Mouse (Mus musculus) liver, postnatal 0 days (tissue): ENCODE data around the gene Tmem86b. TPM values are rescaled to one million over a fixed set of nuclear protein-coding genes. Genes with fewer than 3 reads are reported as not detected.
"Not testable (repeated sequence)": the region's sequence is repeated elsewhere in the genome, so short reads cannot be mapped to it uniquely, and the experiment has no call there.

Source experiments
- ATAC-seq: fragments of 200-750 bp; cut with Nextera tagmentation; 2 replicates; pipeline ENCODE4 v1.8.0; 2017; ENCODE audit warnings: mild to moderate bottlenecking, moderate library complexity
- DNase-seq: peaks from one replicate; pipeline ENCODE4 v3.0.0-alpha.2; 2016
- H3K27ac ChIP-seq: fragments of 300-500 bp; sonication (generic); 2 replicates; pipeline ENCODE4 v1.5.1; 2014; ENCODE audit warnings: antibody characterized with exemption, moderate library complexity, mild to moderate bottlenecking, low read depth
- H3K27me3 ChIP-seq: fragments of 300-500 bp; sonication (generic); 2 replicates; pipeline ENCODE4 v1.6.1; 2014; ENCODE audit warnings: low read length, control low read depth, mixed read lengths; ENCODE audit not compliant: insufficient read depth
- H3K36me3 ChIP-seq: fragments of 300-500 bp; sonication (generic); replicated peaks from 2 replicates; pipeline ENCODE4 v1.6.1; 2014; ENCODE audit warnings: mild to moderate bottlenecking, control low read depth, low read length, moderate library complexity, mixed read lengths; ENCODE audit not compliant: insufficient read depth
- H3K4me1 ChIP-seq: fragments of 300-500 bp; sonication (generic); 2 replicates; pipeline ENCODE4 v1.6.1; 2014; ENCODE audit warnings: antibody characterized with exemption, mild to moderate bottlenecking, control low read depth; ENCODE audit not compliant: insufficient read depth
- H3K4me2 ChIP-seq: fragments of 300-500 bp; sonication (generic); 2 replicates; pipeline ENCODE4 v1.6.1; 2014; ENCODE audit warnings: low read depth, mild to moderate bottlenecking, low read length, moderate library complexity, mixed read lengths
- H3K4me3 ChIP-seq: fragments of 300-500 bp; sonication (generic); 2 replicates; pipeline ENCODE4 v1.5.1; 2014; ENCODE audit warnings: low read depth, low read length
- H3K9ac ChIP-seq: fragments of 300-500 bp; sonication (generic); replicated peaks from 2 replicates; pipeline ENCODE4 v1.6.1; 2014; ENCODE audit warnings: mild to moderate bottlenecking, moderate library complexity
- H3K9me3 ChIP-seq: fragments of 300-500 bp; sonication (generic); 2 replicates; pipeline ENCODE4 v1.6.1; 2016; ENCODE audit warnings: mild to moderate bottlenecking, control low read depth, low read length, mixed read lengths
- CTCF ChIP-seq: sonication (generic); IDR thresholded peaks from 2 replicates; pipeline ENCODE4 v1.5.1; 2016; ENCODE audit warnings: antibody characterized with exemption, low read depth
- EP300 ChIP-seq: IDR thresholded peaks from 2 replicates; pipeline ENCODE4 v1.6.1; 2016; ENCODE audit warnings: antibody characterized with exemption, low read depth, mild to moderate bottlenecking
- whole genome bisulfite sequencing: fragments of 180-500 bp; shearing (Covaris S2); extraction: QIAGEN DNeasy Blood & Tissue Kit; methylation state at CpG from one replicate; pipeline ENCODE4 v1.1.7; 2014; ENCODE audit not compliant: insufficient replicate concordance; 5-methylcytosine and 5-hydroxymethylcytosine counted together
- polyA plus RNA-seq: library from polyadenylated mRNA; unstranded; fragments of >200 nt; fragmentation: Nextera tagmentation; extraction: Ambion mirVana; gene quantifications from 2 replicates; pipeline ENCODE4 v1.2.1, GENCODE M21; 2015

Tmem86b gene
- polyA plus RNA-seq, 1 experiment from 2014 or later = 35.4 TPM

GRCm38 (mm10) chr7:4612386-4612785 is 18.8 kb downstream of the Tmem86b start:
- ATAC-seq = no peak
- Histone ChIP-seq H3K27me3 (no peaks in the 10 kb centered on the region), H3K4me1 (no peaks in the 10 kb centered on the region), H3K4me3 (no peak overlapping the region), H3K4me2 (no peak overlapping the region), H3K9me3 (no peaks in the 10 kb centered on the region), H3K9ac (no peak overlapping the region), H3K27ac (no peak overlapping the region), H3K36me3 (no peaks in the 10 kb centered on the region)
- no peak for DNase-seq
- WGBS = 56% methylated on average over 8 of the region's 8 CpGs
- TF ChIP-seq CTCF (no peak), EP300 (no peak)

GRCm38 (mm10) chr7:4611921-4612341 is 19.3 kb downstream of the Tmem86b start:
- H3K9ac ChIP-seq = no peak overlapping the region
- no peak for ATAC-seq
- WGBS = 84% methylated on average over 12 of the region's 12 CpGs

GRCm38 (mm10) chr7:4611511-4611910 is 19.7 kb downstream of the Tmem86b start:
- H3K4me2 ChIP-seq = no peak overlapping the region
- no peak overlapping the region for H3K9ac ChIP-seq
- H3K27ac ChIP-seq = no peak overlapping the region
- H3K4me3 ChIP-seq = no peak overlapping the region
- no peaks in the 10 kb centered on the region for H3K4me1 ChIP-seq
- DNase-seq (no peak), ATAC-seq (no peak)
- H3K9me3 ChIP-seq = no peaks in the 10 kb centered on the region
- H3K36me3 ChIP-seq = no peaks in the 10 kb centered on the region
- 81% methylated on average over 12 of the region's 12 CpGs for WGBS
- no peaks in the 10 kb centered on the region for H3K27me3 ChIP-seq
- no peak for TF ChIP-seq EP300
- TF ChIP-seq CTCF = no peak

More at GRCm38 (mm10) chr7:4611921-4612341, 19.3 kb downstream of the Tmem86b start:
- TF ChIP-seq CTCF = no peak
- TF ChIP-seq EP300 = no peak
- DNase-seq = no peak
- Histone ChIP-seq H3K27me3 (no peaks in the 10 kb centered on the region), H3K4me3 (no peak overlapping the region), H3K4me1 (no peaks in the 10 kb centered on the region), H3K4me2 (no peak overlapping the region), H3K27ac (no peak overlapping the region), H3K9me3 (no peaks in the 10 kb centered on the region), H3K36me3 (no peaks in the 10 kb centered on the region)

GRCm38 (mm10) chr7:4608002-4608401 is 23.2 kb downstream of the Tmem86b start:
- ATAC-seq (0 out of 2 replicates have a peak, but pooled peaks have one; percentile 21), DNase-seq (no peak)
- Histone ChIP-seq H3K9ac (no peak overlapping the region), H3K36me3 (no peaks in the 10 kb centered on the region), H3K27ac (no peak overlapping the region), H3K4me3 (no peak overlapping the region), H3K27me3 (no peaks in the 10 kb centered on the region), H3K4me2 (no peak overlapping the region), H3K4me1 (no peaks in the 10 kb centered on the region), H3K9me3 (no peaks in the 10 kb centered on the region)
- 37% methylated on average over 5 of the region's 5 CpGs for WGBS
- TF ChIP-seq EP300 = no peak
- no peak for TF ChIP-seq CTCF

GRCm38 (mm10) chr7:4603873-4604272 is 27.3 kb downstream of the Tmem86b start, which contains the start of gene Ptprh:
TSS of gene Ptprh (minus strand) at chr7:4604041.
- no peak within 1 kb of the TSS for H3K9ac ChIP-seq
- no peak within 1 kb of the TSS for H3K4me2 ChIP-seq
- H3K4me1 ChIP-seq = no peaks in the 10 kb centered on the region
- no peak for DNase-seq
- TF ChIP-seq CTCF (no peak), EP300 (no peak)
- H3K27ac ChIP-seq = no peak within 1 kb of the TSS
- H3K4me3 ChIP-seq = no peak within 1 kb of the TSS
- H3K9me3 ChIP-seq = no peaks in the 10 kb centered on the region
- no peak for ATAC-seq
- H3K36me3 ChIP-seq = no peaks in the 10 kb centered on the region
- 52% methylated on average over 6 of the region's 6 CpGs for WGBS
- H3K27me3 ChIP-seq = no peaks in the 10 kb centered on the region

GRCm38 (mm10) chr7:4602969-4603368 is 28.3 kb downstream of the Tmem86b start:
- Histone ChIP-seq H3K9me3 (no peaks in the 10 kb centered on the region), H3K4me3 (no peak overlapping the region), H3K9ac (no peak overlapping the region), H3K36me3 (no peaks in the 10 kb centered on the region), H3K27ac (no peak overlapping the region), H3K4me1 (no peaks in the 10 kb centered on the region), H3K27me3 (no peaks in the 10 kb centered on the region), H3K4me2 (no peak overlapping the region)
- no peak for ATAC-seq
- no peak for DNase-seq
- WGBS = 77% methylated on average over 6 of the region's 6 CpGs
- TF ChIP-seq CTCF (no peak), EP300 (no peak)

- H3K4me2 ChIP-seq, H3K9ac ChIP-seq, H3K27me3 ChIP-seq, DNase-seq, H3K27ac ChIP-seq, H3K9me3 ChIP-seq, ATAC-seq, H3K36me3 ChIP-seq, H3K4me1 ChIP-seq, H3K4me3 ChIP-seq: not testable (repeated sequence)
- 47% methylated on average over 4 of the region's 4 CpGs for WGBS
Observed at GRCm38 (mm10) chr7:4597046-4597445, 34.2 kb downstream of the Tmem86b start.

GRCm38 (mm10) chr7:4581481-4581880 is 49.7 kb downstream of the Tmem86b start:
- H3K4me2 ChIP-seq, H3K4me1 ChIP-seq, DNase-seq, H3K9me3 ChIP-seq, ATAC-seq, H3K27ac ChIP-seq, H3K9ac ChIP-seq, H3K4me3 ChIP-seq, H3K27me3 ChIP-seq, H3K36me3 ChIP-seq: not testable (repeated sequence)
- 67% methylated on average over 3 of the region's 3 CpGs for WGBS
